Mouse (Mus musculus): ENCODE data around the gene Lsm6. TPM values are rescaled to one million over a fixed set of nuclear protein-coding genes. Genes with fewer than 3 reads are reported as not detected.

Lsm6 gene
- polyA plus RNA-seq, 1 experiment from 2014 or later = 195 TPM

Other genes with a start within 250 kb of the Lsm6 start
- gene Zfp827, start 207.3 kb upstream of the Lsm6 start, polyA plus RNA-seq (2015; fragmentation: Nextera tagmentation; extraction: Ambion mirVana) = 6.5 and 7.5 TPM in 2 replicates